Mouse (Mus musculus) olfactory bulb, adult 2 months (tissue): ENCODE measurements around the gene Slc1a3.

Experiments
- CTCF ChIP-seq: fragments of 200-500 bp; IDR thresholded peaks from 2 replicates; pipeline ENCODE4 v1.5.1; 2012; ENCODE audit warnings: low read depth, mild to moderate bottlenecking, low read length, moderate library complexity; ENCODE audit not compliant: insufficient read depth
- POLR2A ChIP-seq: fragments of 200-500 bp; IDR thresholded peaks from 2 replicates; pipeline ENCODE4 v1.6.1; 2012; ENCODE audit warnings: mild to moderate bottlenecking, low read depth, low read length, moderate library complexity; ENCODE audit not compliant: insufficient read depth

GRCm38 (mm10) chr15:8697500-8697899 is 13.1 kb downstream of the Slc1a3 start:
- TF ChIP-seq CTCF = no peak
- TF ChIP-seq POLR2A = no peak
